Mouse (Mus musculus) thymus, postnatal 10 days (tissue): ENCODE data around the gene Zfp385a.
A peak's percentile ranks its signal among the peaks of the same experiment; 100 is the strongest.

Experiments
- DNase-seq, 2 experiments: peaks; one replicate each; pipeline ENCODE4 v3.0.0; 2021; ENCODE audit warnings: low spot score in 2 of 2

Zfp385a gene

DNA sequence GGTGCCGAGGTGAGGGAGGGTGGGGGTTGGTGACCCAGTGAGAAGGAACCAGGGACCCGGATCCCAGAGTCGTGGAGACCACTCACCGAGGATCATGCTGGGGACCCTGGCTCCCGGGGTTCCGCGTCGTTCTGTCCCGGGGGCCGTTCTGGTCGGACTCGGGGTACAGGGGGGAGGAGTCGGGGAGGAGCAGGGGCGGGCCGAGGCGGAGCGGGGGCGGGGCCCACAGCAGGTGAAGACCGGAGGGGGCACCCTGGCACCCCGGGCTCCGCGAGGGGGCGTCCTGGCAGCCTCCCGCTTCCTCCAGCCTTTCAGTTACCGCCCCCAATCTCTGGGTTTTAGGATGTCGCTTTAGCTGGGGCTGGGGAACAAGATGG, at the start of gene Zfp385a:
Gene Zfp385a (minus strand): TSS at position 133 of the 377 bp plus-strand sequence.
- DNase-seq, result peak; percentile 78 to 90

DNA sequence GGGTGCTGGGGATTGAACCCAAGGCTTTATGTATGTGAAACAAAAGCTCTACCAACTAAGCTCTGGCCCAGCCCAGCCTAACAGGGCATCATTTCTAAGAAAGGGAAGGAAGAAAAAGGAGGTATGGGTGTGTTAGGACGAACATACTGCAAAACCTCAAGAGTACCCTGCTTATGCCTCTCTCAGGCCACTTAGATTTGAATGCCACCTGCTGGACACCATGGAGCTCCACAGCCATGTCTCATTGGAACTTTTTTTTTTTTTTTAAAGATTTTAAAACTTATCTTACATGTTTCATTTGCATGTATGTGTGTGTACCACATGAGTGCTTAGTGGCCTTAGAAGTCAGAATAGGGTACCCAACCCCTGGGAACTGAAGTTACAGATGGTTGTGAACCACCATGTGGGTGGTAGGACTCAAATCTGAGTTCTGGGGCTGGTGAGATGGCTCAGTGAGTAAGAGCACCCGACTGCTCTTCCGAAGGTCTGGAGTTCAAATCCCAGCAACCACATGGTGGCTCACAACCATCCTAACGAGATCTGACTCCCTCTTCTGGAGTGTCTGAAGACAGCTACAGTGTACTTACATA, 48.8 kb upstream of the Zfp385a start:
- DNase-seq, result no peak

DNA sequence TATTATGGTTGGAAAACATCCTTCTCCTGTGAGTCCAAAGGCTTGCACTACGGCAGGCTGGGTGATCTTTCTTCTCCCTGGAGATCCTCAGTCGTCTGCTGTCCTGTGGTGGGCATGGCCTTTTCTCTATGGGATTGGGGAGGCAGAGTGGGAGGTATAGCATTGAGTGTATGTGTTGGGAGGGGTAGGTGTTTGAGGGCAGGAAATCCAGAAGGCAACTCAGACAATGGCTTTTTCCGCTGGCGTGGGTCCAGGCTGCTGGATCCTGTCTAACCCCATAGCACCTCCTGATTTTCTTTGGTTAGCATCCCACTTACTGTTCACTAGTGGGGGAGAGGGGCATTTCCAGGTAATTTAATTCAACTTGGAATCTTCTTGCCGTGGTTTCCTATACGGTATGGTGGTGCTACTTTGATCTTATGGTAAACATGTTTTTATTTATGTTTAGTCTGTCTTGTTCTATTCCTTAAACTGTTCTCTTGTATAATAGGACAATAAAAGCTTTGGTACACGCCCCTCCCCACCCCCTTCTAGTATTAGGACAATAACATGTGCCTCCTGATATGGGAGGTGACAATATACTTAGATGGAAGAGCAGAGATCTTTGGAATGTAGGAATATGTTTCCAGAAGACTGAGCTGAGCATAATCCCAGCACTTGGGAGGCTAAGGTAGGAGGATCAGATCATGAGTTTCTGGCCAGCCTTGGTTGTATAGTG, 44.0 kb upstream of the Zfp385a start:
- no peak for DNase-seq

DNA sequence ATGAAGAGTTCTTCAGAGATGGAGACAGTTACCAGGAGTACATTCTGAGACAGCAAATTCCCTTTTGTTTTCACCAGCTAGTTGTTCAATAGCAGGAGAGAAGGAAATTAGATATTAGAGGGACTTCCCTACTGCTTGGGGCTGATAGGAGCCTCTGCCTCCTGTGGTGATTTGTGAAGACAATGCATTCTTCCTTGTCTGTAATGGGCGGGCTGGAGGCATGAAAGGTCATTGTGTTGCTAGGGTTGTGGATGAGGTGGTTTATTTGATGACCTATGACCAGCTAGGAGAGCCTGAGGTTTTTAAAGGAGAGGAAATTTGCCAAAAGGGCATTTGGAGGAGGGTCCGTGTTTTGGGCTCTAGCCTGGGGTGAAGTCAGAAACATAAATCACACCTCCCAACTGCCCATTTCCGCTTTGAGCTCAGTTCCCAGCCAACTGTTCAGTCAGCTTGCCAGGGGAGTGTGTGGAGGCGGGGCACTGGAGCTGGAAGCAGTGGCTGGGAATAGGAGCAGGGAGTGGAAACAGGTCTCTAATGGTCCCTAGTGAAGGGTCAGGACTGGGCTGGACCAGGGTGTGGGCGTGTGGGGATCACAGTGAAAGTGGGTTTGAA, 43.0 kb upstream of the Zfp385a start:
- DNase-seq, result no peak

GRCm38 (mm10) chr15:103382075-103382474, 42.2 kb upstream of the Zfp385a start:
- DNase-seq, result no peak

DNA sequence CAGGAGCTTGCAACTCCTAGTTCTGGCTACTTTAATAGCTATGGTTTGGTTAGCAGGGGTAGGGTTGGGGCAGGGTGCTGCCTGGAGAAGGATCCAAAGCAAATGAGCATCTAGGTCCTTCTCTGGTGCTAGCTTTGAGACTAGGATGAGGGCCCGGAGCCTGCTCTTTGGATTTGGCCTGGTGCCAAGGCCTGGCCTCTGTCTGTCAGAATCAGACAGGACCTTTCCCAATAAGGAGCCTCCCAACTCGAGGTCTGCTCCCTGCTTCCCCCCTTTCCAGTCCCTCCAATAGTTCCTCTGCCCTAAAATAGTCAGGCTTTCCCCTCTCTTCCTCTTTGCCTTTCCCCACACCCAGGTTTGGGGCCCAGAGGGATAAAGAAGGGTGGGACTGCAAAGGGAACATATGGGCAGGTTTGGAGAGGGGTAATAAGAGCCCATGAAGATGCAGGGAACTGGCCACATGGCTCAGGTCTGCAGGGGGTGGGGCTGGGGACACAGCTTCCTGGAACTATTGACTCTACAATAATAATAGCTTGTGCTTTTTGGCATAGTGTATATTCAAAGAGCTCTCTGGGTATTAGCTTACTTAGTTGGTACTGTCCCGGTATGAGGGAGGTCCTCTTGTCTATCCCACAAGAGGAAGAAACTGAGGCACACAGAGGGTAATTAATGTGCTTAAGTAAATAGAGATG, 38.9 kb upstream of the Zfp385a start:
- no peak for DNase-seq

- no peak for DNase-seq
Measured at GRCm38 (mm10) chr15:103377752-103378664, 38.1 kb upstream of the Zfp385a start.

- no peak for DNase-seq
Measured at GRCm38 (mm10) chr15:103376837-103377269, 37.0 kb upstream of the Zfp385a start.

GRCm38 (mm10) chr15:103375112-103375800, 35.4 kb upstream of the Zfp385a start:
- DNase-seq, result no peak

- no peak for DNase-seq
Measured at GRCm38 (mm10) chr15:103372461-103372860, 32.6 kb upstream of the Zfp385a start.

DNA sequence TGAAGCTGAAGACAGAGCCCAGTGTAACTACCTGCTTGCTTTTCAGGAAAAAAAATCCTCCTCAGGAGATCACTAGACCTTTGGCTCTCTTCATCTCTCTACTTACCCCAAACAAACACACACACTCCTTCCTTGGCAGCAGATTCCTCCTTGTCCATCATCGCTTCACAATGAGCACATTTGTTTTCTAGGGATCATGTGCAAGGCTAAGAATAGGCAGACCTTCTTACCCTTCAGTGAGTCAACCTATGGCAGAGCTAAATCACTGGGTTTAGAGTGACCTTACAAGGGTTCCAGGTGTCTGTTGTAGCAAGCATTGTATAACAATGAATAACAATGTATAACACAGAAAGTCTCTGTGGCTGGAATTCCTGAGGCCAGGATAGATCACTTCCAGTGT, 31.8 kb upstream of the Zfp385a start:
- DNase-seq, result no peak

DNA sequence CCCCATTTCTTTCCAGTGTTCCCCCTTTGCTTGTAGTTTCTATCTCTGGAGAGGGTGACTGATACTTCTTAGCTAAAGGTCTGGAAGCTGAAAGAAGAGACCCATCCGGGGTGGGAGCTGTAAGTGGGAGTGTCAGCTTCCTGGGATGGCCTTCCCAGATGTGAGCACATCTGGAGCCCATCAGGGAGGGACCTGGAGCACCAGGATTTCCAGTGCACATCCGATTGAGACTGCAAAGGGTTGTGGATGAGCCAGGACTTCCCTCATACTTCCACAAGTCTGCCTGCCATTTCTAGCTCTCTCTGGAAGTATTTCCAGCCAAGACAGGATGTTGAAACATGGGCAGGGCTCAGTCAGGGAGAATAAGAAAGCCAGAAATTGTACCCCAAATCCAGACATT, 31.3 kb upstream of the Zfp385a start:
- no peak for DNase-seq

GRCm38 (mm10) chr15:103370462-103370861, 30.6 kb upstream of the Zfp385a start:
- DNase-seq, result no peak

DNA sequence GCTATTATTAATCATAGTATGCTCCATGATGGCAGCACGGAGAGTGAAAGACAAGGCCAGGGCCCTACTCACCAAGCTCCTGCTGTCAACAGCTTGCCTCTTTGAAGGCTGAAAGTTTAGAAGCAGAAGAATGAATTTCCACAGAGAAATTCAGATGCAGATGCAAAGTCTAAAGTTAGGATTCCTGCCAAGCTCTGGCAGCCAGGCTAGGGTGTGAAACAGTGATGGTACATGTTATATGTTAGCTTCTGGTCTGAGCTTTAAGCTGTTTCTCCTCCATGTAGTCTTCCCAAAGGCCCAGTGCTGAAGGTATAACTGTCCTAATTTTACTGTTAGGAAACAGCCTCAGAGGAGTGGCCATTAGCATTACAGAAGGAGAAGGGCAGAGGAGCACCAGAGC, 29.2 kb upstream of the Zfp385a start:
- no peak for DNase-seq

GRCm38 (mm10) chr15:103368179-103368940, 28.5 kb upstream of the Zfp385a start:
- DNase-seq, result no peak

GRCm38 (mm10) chr15:103366376-103367149, 26.7 kb upstream of the Zfp385a start, which contains the start of gene Itga5:
Gene Itga5, minus strand, starts transcription at chr15:103366763.
- DNase-seq, result peak in 1 of 2 experiments; percentile 36

DNA sequence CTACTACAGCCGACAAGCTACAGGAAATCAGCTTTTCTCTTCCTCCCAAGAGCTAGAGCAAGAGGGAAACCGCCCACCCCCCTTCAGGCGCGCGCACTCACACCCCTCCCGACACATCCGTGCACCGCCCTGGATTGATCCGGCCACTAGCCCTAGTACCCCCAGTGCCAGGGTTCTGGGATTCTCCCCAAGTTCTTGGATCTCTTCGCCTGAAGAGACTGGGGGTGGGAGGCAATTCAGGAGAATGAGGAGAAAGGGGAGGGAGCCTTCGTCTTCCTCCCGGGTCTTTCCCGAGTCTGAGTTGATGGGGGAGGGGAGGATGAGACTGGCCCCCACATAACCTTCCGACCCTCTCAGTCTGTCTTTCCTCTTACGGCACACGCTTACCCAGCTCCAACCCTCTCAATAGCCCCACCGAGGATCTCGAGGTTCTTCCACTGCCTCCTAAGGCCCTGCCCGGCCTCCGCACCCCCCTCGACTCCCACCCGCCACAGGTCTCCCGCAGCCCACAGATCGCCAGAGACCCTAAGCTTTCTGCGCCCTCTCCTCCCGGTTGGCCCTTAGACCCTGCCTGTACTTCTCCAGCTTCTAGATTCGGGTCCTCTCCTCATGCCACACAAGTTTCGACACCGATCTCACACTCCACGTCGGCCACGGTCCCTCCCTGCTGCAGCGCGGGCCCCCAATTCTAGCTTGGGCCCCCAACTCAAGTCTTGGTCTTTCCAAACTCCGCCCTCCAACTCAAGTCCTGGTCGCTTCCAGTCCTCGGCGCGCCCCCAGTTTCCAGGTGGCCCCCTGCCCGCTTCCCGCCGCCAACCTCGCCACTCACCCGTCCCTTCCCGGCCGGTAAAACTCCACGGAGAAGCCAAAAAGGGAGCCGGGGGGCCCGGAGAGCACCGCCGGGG, 25.8 kb upstream of the Zfp385a start:
- peak; percentile 59 to 74 for DNase-seq

- DNase-seq, result no peak
Measured at GRCm38 (mm10) chr15:103364761-103365160, 24.9 kb upstream of the Zfp385a start.
